Mouse (Mus musculus) thymus, postnatal 14 days (tissue): ENCODE measurements at regions not wholly inside any gene's neighbourhood (a gene's known extent, or its start where the extent isn't known, plus 50 kb on each side); places are given as distances from the start of the nearest gene placed in this dataset.

Experiments
- DNase-seq: peaks from one replicate; pipeline ENCODE4 v3.0.0; 2021

- DNase-seq = no peak
Measured at GRCm38 (mm10) chr8:128065964-128066680, 292.3 kb upstream of the Nrp1 start.

- no peak for DNase-seq
Measured at GRCm38 (mm10) chr8:128069749-128070148, 288.7 kb upstream of the Nrp1 start.

- DNase-seq = no peak
Measured at GRCm38 (mm10) chr8:128075566-128075965, 282.8 kb upstream of the Nrp1 start.

- no peak for DNase-seq
Measured at GRCm38 (mm10) chr8:128076226-128076625, 282.2 kb upstream of the Nrp1 start.

- no peak for DNase-seq
Measured at GRCm38 (mm10) chr8:128078740-128079139, 279.7 kb upstream of the Nrp1 start.

- no peak for DNase-seq
Measured at GRCm38 (mm10) chr8:128085800-128086199, 272.6 kb upstream of the Nrp1 start.

GRCm38 (mm10) chr8:128087500-128087899, 270.9 kb upstream of the Nrp1 start:
- no peak for DNase-seq

- no peak for DNase-seq
Measured at GRCm38 (mm10) chr8:128092826-128093225, 265.6 kb upstream of the Nrp1 start.

GRCm38 (mm10) chr8:128095451-128095850, 263.0 kb upstream of the Nrp1 start:
- no peak for DNase-seq

GRCm38 (mm10) chr8:128097601-128098000, 260.8 kb upstream of the Nrp1 start:
- no peak for DNase-seq

- DNase-seq = no peak
Measured at GRCm38 (mm10) chr8:128103380-128103779, 255.0 kb upstream of the Nrp1 start.

- no peak for DNase-seq
Measured at GRCm38 (mm10) chr8:128106569-128106968, 251.8 kb upstream of the Nrp1 start.

- DNase-seq = no peak
Measured at GRCm38 (mm10) chr8:128107041-128107440, 251.4 kb upstream of the Nrp1 start.

- DNase-seq = no peak
Measured at GRCm38 (mm10) chr8:128109036-128109435, 249.4 kb upstream of the Nrp1 start.

- DNase-seq = no peak
Measured at GRCm38 (mm10) chr8:128111132-128111531, 247.3 kb upstream of the Nrp1 start.

- DNase-seq = no peak
Measured at GRCm38 (mm10) chr8:128113116-128113515, 245.3 kb upstream of the Nrp1 start.

GRCm38 (mm10) chr8:128141290-128141966, 217.0 kb upstream of the Nrp1 start:
- no peak for DNase-seq

GRCm38 (mm10) chr8:128148351-128148942, 210.0 kb upstream of the Nrp1 start:
- DNase-seq = peak; percentile 14

- DNase-seq = no peak
Measured at GRCm38 (mm10) chr8:128155604-128156003, 202.8 kb upstream of the Nrp1 start.

GRCm38 (mm10) chr8:128156221-128156620, 202.2 kb upstream of the Nrp1 start:
- no peak for DNase-seq

GRCm38 (mm10) chr8:128162857-128163256, 195.5 kb upstream of the Nrp1 start:
- DNase-seq = no peak

- DNase-seq = no peak
Measured at GRCm38 (mm10) chr8:128164976-128165375, 193.4 kb upstream of the Nrp1 start.

GRCm38 (mm10) chr8:128165591-128165990, 192.8 kb upstream of the Nrp1 start:
- no peak for DNase-seq

- no peak for DNase-seq
Measured at GRCm38 (mm10) chr8:128166097-128166496, 192.3 kb upstream of the Nrp1 start.
